Mouse (Mus musculus): ENCODE measurements at regions not wholly inside any gene's neighbourhood (a gene's known extent, or its start where the extent isn't known, plus 50 kb on each side); places are given as distances from the start of the nearest gene placed in this dataset.

DNA sequence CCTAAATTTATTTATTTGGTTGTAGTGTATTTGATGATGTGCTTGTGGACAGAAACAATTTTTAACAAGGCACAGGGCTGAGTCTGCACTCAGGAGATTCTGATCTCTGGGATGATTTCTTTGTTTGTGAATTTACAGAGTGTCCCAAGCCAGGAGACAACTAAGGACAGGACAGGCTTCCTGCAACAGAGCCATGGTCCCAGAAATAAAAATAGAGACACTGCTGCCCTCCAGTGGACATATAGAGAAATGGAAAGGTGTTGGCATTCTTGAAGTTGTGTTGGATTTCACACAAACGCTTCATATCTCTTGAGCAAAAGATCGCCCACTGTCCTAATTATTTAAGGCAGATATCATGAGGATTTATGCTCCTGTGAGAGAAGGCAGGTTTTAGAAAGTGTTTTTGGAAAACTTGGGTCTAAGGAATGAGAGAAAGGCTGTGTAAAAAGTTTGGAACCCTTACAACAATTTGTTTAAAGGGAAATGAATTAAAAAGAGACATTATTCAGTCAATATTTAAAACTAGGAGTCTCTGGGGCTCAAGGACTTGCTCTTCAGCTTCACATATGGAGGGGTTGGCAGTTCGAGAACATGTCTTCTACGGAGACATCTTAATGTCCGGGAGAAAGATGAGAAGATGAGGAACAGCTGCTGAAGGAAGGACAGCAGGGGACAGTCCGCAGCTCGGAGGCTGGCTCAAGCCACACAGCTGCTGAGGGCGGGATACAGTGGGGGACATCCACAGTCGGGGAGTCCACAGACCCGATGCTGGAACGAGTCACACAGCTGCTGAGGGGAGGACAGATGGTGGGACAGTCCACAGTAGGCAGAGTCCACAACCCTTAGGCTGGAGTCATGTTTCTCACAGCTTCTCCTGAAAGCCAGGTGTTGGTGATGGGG, 263.5 kb downstream of the Ankrd50 start:
- DNase-seq (ENCODE audit: low spot score in 2 of 2) = peak in 1 of 2 experiments; percentile 41

GRCm38 (mm10) chr3:38209081-38209480, 275.6 kb downstream of the Ankrd50 start:
- DNase-seq (ENCODE audit: low spot score in 2 of 2) = no peak

- no peak for DNase-seq (ENCODE audit: low spot score in 2 of 2)
Observed at GRCm38 (mm10) chr3:38207867-38208266, 276.8 kb downstream of the Ankrd50 start.

GRCm38 (mm10) chr3:38201861-38202656, 282.6 kb downstream of the Ankrd50 start:
- DNase-seq (ENCODE audit: low spot score in 2 of 2) = no peak

- no peak for DNase-seq (ENCODE audit: low spot score in 2 of 2)
Observed at GRCm38 (mm10) chr3:38194001-38194400, 290.6 kb downstream of the Ankrd50 start.

DNA sequence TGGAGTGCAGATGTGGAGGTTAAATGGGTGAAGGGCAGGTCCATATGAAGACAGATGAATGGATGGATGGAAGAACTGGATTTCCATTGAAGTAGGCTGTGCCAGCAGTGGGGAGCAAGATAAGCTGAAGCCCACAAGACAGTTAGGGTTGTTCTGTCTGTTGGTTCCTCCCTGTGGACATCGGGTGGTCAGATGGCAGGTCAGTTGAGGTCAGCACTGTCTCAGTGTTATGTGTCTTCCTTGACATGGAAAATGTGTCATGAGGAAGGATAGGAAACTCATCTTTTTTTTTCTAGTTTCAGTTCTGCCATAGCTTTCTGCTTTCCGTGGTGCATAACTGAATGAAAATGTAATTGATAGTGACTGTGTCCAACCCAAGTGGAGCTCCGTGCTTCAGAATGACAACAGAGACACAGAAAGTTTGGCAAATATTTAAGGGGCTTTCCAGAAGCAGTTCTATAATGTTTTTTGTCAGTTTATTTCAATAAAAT, 297.2 kb downstream of the Ankrd50 start:
- DNase-seq (ENCODE audit: low spot score in 2 of 2) = no peak

DNA sequence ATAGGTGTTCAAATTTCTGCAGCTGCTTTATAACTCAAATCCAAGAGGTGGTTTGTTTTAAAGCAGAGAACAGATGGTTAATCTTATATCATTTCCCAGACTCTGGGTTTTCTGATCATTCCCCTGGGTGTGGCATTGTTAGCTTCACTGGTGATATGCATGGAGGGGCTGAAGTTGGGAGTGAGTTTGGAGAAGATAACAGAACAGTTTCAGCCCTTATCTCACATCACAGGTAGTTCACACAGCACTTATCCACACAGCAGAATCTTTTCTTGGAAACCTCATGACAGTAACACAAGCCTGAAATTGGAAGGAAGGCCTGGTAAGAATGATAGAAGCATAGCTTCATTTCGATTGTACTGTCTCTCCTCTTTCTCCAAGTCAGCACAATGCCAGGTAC, 298.1 kb downstream of the Ankrd50 start:
- no peak for DNase-seq (ENCODE audit: low spot score in 2 of 2)

DNA sequence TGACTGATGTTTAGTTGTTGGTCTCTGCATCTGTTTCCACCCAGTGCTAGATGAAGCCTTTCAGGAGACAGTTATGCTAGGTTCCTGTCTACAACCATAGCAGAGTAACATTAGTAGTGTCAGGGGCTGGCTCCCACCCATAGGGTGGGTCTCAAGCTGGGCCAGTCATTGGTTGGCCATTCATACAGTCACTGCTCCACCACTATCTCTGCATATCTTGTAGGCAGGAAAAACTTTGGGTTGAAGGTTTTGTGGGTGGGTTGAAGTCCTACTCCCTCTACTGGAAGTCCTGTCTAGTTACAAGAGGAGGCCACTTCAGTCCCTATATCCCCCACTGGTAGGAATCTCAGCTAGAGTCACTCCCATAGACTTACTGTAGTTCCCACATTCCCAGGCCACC, 306.3 kb downstream of the Ankrd50 start:
- peak in 1 of 2 experiments; percentile 5 for DNase-seq (ENCODE audit: low spot score in 2 of 2)

DNA sequence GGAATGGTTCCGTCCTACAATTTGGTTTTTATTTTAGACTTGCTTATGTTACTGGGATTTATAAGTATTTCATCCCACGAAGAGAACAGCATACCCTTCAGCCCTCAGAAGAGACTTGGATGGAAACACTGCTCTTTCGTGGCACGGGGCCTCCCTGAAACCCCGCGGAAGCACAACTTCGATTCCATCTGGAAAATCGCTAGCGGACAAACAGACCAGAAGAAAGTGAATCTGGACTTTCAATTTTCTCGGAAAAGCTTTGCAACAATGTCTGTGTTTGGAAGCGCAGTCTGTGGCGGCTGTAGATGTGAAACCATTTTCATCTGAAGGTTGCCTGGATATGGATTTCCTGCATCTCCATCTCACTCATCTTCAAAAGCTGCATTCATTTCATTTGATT, 308.7 kb downstream of the Ankrd50 start:
- no peak for DNase-seq (ENCODE audit: low spot score in 2 of 2)

- DNase-seq (ENCODE audit: low spot score in 2 of 2) = no peak
Observed at GRCm38 (mm10) chr3:38174735-38175280, 309.8 kb downstream of the Ankrd50 start.

DNA sequence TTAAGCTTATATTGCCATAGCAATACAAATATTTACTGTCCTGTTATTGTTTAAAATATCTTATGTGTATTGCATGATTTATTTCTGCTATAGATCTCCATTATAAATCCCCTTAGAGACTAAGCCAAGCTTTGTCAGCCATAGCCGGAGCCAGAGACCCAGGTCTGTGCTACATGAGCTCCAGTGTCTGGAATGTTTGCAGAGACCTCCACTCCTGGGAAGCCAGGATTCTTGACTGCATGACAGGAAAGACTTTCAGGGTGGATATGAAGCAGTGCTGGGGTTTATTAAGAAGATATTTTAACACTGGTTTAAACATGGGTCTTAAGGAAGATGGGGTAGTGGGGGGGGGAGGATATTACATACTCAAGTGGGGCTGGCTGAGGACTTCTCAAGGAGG, 332.2 kb downstream of the Ankrd50 start:
- DNase-seq (ENCODE audit: low spot score in 2 of 2) = no peak

DNA sequence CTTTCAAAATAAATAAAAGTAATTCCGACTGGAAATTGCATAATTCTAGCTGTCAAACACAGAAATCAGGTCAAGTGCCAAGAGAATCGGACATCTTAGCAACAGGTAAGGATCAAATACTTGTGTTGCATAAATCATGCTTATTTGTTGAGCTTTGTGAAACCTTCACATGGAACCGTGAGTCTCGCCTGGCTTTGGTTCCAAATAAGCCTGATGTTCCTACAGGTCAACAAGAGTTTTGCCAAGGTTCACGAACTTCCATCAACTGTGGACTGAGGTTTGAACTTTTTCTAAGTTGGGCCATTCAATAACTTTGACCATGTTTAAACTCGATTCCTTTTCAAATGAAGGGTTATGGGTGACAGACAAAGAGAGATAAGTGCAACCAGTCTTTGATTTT, 332.8 kb downstream of the Ankrd50 start:
- DNase-seq (ENCODE audit: low spot score in 2 of 2) = no peak

DNA sequence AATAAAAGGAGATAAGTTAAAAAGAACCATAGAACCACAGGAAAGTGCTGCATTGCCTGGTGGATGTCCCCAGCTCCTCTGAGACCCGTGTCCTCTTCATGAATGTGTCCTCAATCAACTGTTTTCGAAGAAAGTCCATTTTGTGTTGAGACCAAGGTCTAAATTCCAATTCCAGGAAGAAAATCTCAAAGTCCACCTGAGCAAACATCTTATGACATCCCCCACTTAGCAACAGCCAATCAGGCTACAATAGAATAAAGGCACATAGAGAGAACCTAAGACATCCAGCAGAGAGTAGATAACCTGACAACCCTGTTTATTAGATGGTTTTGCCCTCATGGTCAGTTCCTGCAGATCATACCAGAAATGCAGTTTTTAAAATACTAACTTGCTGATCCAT, 338.0 kb downstream of the Ankrd50 start:
- DNase-seq (ENCODE audit: low spot score in 2 of 2) = no peak

DNA sequence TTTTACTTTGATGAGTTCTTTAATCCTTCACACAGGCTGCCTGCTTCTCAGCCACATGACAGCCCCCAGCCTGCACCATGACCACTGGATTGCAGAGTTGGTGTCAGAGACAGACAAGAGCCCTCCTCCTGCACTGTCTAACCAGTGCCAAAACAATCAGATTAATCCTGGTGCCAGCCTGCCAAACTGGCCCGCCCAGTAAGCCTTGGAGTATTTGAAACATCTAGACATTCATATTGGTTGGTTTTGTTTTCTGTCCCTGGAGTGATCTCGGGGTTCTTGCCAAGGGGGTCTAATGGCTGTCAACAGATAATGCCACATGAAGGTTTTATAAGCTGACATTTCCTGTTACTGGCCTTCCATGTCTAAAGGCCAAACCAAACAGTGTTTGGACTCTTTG, 339.2 kb downstream of the Ankrd50 start:
- no peak for DNase-seq (ENCODE audit: low spot score in 2 of 2)

DNA sequence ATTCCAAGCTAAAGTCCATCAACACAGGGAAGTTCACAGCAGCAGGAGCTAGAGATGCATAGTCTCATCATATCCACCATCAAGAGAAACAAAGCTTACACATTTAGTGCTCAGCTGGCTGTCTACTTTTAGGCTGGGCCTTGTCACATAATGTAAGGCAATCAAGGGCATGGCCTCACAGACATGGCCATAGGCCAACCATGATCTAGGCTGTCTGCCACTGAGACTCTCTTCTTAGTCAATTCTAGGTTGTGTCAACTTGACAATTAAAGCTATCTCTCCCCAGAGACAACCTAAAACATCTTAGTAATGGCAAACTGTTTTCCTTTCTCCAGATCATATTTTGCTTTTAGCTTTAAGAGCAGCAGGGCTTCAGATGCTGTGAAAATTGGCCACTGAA, 340.0 kb downstream of the Ankrd50 start:
- no peak for DNase-seq (ENCODE audit: low spot score in 2 of 2)

- no peak for DNase-seq (ENCODE audit: low spot score in 2 of 2)
Observed at GRCm38 (mm10) chr3:38143147-38143883, 341.3 kb downstream of the Ankrd50 start.

- no peak for DNase-seq (ENCODE audit: low spot score in 2 of 2)
Observed at GRCm38 (mm10) chr3:38139387-38139786, 345.3 kb downstream of the Ankrd50 start.

DNA sequence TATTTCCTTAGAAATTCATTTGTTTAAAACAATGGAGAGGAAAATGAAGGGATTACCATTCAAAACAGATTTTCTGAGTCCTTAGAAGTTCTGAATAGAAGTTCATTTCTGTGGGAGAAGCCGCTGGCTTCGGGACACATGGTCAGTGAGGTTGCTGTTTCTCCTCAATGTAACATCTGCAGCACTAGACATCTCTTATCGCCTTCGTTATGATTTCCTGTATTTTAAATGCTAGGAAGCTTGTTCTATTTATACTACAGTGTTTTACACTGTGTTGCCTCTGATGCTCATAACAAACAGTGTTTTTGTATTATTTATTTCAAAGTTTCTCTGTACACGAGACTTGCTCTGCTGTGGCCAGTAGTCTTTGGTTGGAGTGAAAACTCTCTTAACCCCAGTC, 346.6 kb downstream of the Ankrd50 start:
- DNase-seq (ENCODE audit: low spot score in 2 of 2) = no peak

GRCm38 (mm10) chr3:38135808-38136214, 348.8 kb downstream of the Ankrd50 start:
- no peak for DNase-seq (ENCODE audit: low spot score in 2 of 2)

DNA sequence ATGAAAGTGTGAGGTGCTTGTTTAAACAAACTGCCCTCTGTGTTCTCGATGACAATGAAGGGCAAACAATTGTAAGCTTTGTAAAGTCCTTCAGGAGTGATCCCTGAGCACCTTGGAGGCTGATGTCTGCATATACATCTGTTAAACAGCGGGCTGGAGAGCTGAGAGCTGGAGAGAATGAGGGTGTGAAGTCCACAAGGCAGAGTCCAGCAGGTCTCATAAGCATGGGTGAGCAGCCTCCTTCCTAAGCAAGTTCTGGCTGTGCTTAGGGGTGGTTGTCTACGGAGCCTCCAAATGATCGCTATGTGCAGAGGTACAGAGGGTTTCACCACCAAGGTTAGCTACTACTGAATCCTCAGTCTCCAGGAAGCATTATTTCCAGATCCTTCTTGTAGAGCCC, 350.2 kb downstream of the Ankrd50 start:
- no peak for DNase-seq (ENCODE audit: low spot score in 2 of 2)

DNA sequence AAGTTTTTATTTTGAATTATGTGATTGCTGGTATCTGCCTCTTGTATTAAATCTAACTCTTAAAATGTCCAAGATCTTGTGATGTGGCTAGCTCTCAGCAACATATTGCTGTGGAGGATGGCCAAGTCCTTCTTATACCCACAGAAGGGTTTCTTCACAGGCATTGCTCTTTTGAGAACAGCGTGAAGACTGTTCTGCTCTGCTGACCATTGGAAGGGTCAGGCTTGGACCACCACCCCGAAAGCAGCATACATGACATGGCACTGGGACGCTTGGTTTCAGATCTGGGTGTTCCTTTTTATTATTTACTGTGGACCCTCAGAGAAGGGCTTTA, 352.8 kb downstream of the Ankrd50 start:
- no peak for DNase-seq (ENCODE audit: low spot score in 2 of 2)
